Mouse (Mus musculus) heart, postnatal 4 days (tissue): ENCODE measurements around the gene Slc2a4. TPM values are rescaled to one million over a fixed set of nuclear protein-coding genes. Genes with fewer than 3 reads are reported as not detected.
A peak's percentile ranks its signal among the peaks of the same experiment; 100 is the strongest.
"Not testable (repeated sequence)": the region's sequence is repeated elsewhere in the genome, so short reads cannot be mapped to it uniquely, and the experiment has no call there.

Source experiments
- DNase-seq: peaks from one replicate; pipeline ENCODE4 v3.0.0; 2021
- total RNA-seq, 2 experiments: library from RNA; stranded (reverse); gene quantifications; 2 replicates each; pipeline ENCODE4 v1.2.3; 2021

Slc2a4 gene
- total RNA-seq, 2 experiments from 2014 or later: 97.9 to 101 TPM

- DNase-seq: peak; percentile 88
Observed at GRCm38 (mm10) chr11:69919661-69920265, 28.2 kb downstream of the Slc2a4 start.

GRCm38 (mm10) chr11:69919053-69919452 lies 28.9 kb downstream of the Slc2a4 start:
- DNase-seq: no peak

GRCm38 (mm10) chr11:69918118-69918517 lies 29.9 kb downstream of the Slc2a4 start:
- no peak for DNase-seq

- no peak for DNase-seq
Observed at GRCm38 (mm10) chr11:69917379-69917948, 30.5 kb downstream of the Slc2a4 start.

GRCm38 (mm10) chr11:69916652-69917378 lies 31.2 kb downstream of the Slc2a4 start:
- not testable (repeated sequence) for DNase-seq

- no peak for DNase-seq
Observed at GRCm38 (mm10) chr11:69915667-69916627, 32.0 kb downstream of the Slc2a4 start.

- DNase-seq: no peak
Observed at GRCm38 (mm10) chr11:69914917-69915430, 33.0 kb downstream of the Slc2a4 start.

- DNase-seq: no peak
Observed at GRCm38 (mm10) chr11:69914372-69914764, 33.6 kb downstream of the Slc2a4 start.

GRCm38 (mm10) chr11:69913554-69914371 lies 34.2 kb downstream of the Slc2a4 start, which contains the start of gene Gps2:
Gps2 (plus strand) TSS chr11:69913888.
- peak; percentile 94 for DNase-seq

GRCm38 (mm10) chr11:69912716-69913530 lies 35.1 kb downstream of the Slc2a4 start:
- DNase-seq: no peak

- DNase-seq: no peak
Observed at GRCm38 (mm10) chr11:69911701-69912100, 36.3 kb downstream of the Slc2a4 start.

GRCm38 (mm10) chr11:69910781-69911560 lies 37.0 kb downstream of the Slc2a4 start:
- DNase-seq: no peak

- no peak for DNase-seq
Observed at GRCm38 (mm10) chr11:69910177-69910576, 37.8 kb downstream of the Slc2a4 start.

- no peak for DNase-seq
Observed at GRCm38 (mm10) chr11:69909174-69909573, 38.8 kb downstream of the Slc2a4 start.

GRCm38 (mm10) chr11:69908645-69909044 lies 39.3 kb downstream of the Slc2a4 start:
- DNase-seq: no peak

- no peak for DNase-seq
Observed at GRCm38 (mm10) chr11:69904311-69904710, 43.7 kb downstream of the Slc2a4 start.

GRCm38 (mm10) chr11:69902972-69903371 lies 45.0 kb downstream of the Slc2a4 start:
- DNase-seq: no peak

GRCm38 (mm10) chr11:69901993-69902392 lies 46.0 kb downstream of the Slc2a4 start:
- DNase-seq: no peak

GRCm38 (mm10) chr11:69901406-69901846 lies 46.6 kb downstream of the Slc2a4 start:
- DNase-seq: peak; percentile 95
